Mouse (Mus musculus): ENCODE measurements around the gene Lamtor2. TPM values are rescaled to one million over a fixed set of nuclear protein-coding genes. Genes with fewer than 3 reads are reported as not detected.

Lamtor2 gene
- 2.0 TPM for polyA plus RNA-seq (2014; fragmentation: Illumina TruSeq; extraction: RNeasy Lipid Tissue Mini Kit (QIAGEN cat#74804); ENCODE audit: low read depth, low replicate concordance)

GRCm38 (mm10) chr3:88552676-88553524 lies at the start of gene Lamtor2:
Gene Lamtor2, minus strand, starts transcription at chr3:88553074.

GRCm38 (mm10) chr3:88575540-88575939 lies 22.7 kb upstream of the Lamtor2 start, which contains the start of gene Ssr2:
Gene Ssr2, plus strand, starts transcription at chr3:88575876.

GRCm38 (mm10) chr3:88553525-88553879 lies 628 bp upstream of the Lamtor2 start, which contains the start of gene Ubqln4:
Gene Ubqln4, plus strand, starts transcription at chr3:88553758.

GRCm38 (mm10) chr3:88548180-88548917 lies 4.5 kb downstream of the Lamtor2 start, which contains the start of gene Rab25:
Gene Rab25, minus strand, starts transcription at chr3:88548300.

GRCm38 (mm10) chr3:88532299-88532674 lies 20.6 kb downstream of the Lamtor2 start, which contains the start of gene Mex3a:
Gene Mex3a, plus strand, starts transcription at chr3:88532395.

GRCm38 (mm10) chr3:88509692-88510420 lies 43.0 kb downstream of the Lamtor2 start, which contains the start of gene Lmna:
Gene Lmna, minus strand, starts transcription at chr3:88509956.

Other genes with a start within 250 kb of the Lamtor2 start
- 0.70 TPM for gene Glmp, start 228.1 kb downstream of the Lamtor2 start, polyA plus RNA-seq (2014; fragmentation: Illumina TruSeq; extraction: RNeasy Lipid Tissue Mini Kit (QIAGEN cat#74804); ENCODE audit: low read depth, low replicate concordance)
- 0.62 TPM for gene Tmem79, start 216.9 kb downstream of the Lamtor2 start, polyA plus RNA-seq (2014; fragmentation: Illumina TruSeq; extraction: RNeasy Lipid Tissue Mini Kit (QIAGEN cat#74804); ENCODE audit: low read depth, low replicate concordance)
- 87.4 TPM for gene Smg5, start 216.8 kb downstream of the Lamtor2 start, polyA plus RNA-seq (2014; fragmentation: Illumina TruSeq; extraction: RNeasy Lipid Tissue Mini Kit (QIAGEN cat#74804); ENCODE audit: low read depth, low replicate concordance)
- gene Paqr6, start 188.5 kb downstream of the Lamtor2 start, polyA plus RNA-seq (2014; fragmentation: Illumina TruSeq; extraction: RNeasy Lipid Tissue Mini Kit (QIAGEN cat#74804); ENCODE audit: low read depth, low replicate concordance) = 0.83 TPM
- gene Bglap3, start 180.3 kb downstream of the Lamtor2 start, polyA plus RNA-seq (2014; fragmentation: Illumina TruSeq; extraction: RNeasy Lipid Tissue Mini Kit (QIAGEN cat#74804); ENCODE audit: low read depth, low replicate concordance) = not detected
- gene Bglap2, start 174.4 kb downstream of the Lamtor2 start, polyA plus RNA-seq (2014; fragmentation: Illumina TruSeq; extraction: RNeasy Lipid Tissue Mini Kit (QIAGEN cat#74804); ENCODE audit: low read depth, low replicate concordance) = not detected
- not detected for gene Bglap, start 168.6 kb downstream of the Lamtor2 start, polyA plus RNA-seq (2014; fragmentation: Illumina TruSeq; extraction: RNeasy Lipid Tissue Mini Kit (QIAGEN cat#74804); ENCODE audit: low read depth, low replicate concordance)
- gene Pmf1, start 142.7 kb downstream of the Lamtor2 start, polyA plus RNA-seq (2014; fragmentation: Illumina TruSeq; extraction: RNeasy Lipid Tissue Mini Kit (QIAGEN cat#74804); ENCODE audit: low read depth, low replicate concordance) = 3.5 TPM
- gene Slc25a44, start 127.9 kb downstream of the Lamtor2 start, polyA plus RNA-seq (2014; fragmentation: Illumina TruSeq; extraction: RNeasy Lipid Tissue Mini Kit (QIAGEN cat#74804); ENCODE audit: low read depth, low replicate concordance) = 5.8 TPM
- 17.0 TPM for gene Sema4a, start 91.9 kb downstream of the Lamtor2 start, polyA plus RNA-seq (2014; fragmentation: Illumina TruSeq; extraction: RNeasy Lipid Tissue Mini Kit (QIAGEN cat#74804); ENCODE audit: low read depth, low replicate concordance)
- 0.32 TPM for gene Lmna, start 43.1 kb downstream of the Lamtor2 start, polyA plus RNA-seq (2014; fragmentation: Illumina TruSeq; extraction: RNeasy Lipid Tissue Mini Kit (QIAGEN cat#74804); ENCODE audit: low read depth, low replicate concordance)
- 1.4 TPM for gene Mex3a, start 20.7 kb downstream of the Lamtor2 start, polyA plus RNA-seq (2014; fragmentation: Illumina TruSeq; extraction: RNeasy Lipid Tissue Mini Kit (QIAGEN cat#74804); ENCODE audit: low read depth, low replicate concordance)
- not detected for gene Rab25, start 4.8 kb downstream of the Lamtor2 start, polyA plus RNA-seq (2014; fragmentation: Illumina TruSeq; extraction: RNeasy Lipid Tissue Mini Kit (QIAGEN cat#74804); ENCODE audit: low read depth, low replicate concordance)
- gene Ubqln4, start 684 bp upstream of the Lamtor2 start, polyA plus RNA-seq (2014; fragmentation: Illumina TruSeq; extraction: RNeasy Lipid Tissue Mini Kit (QIAGEN cat#74804); ENCODE audit: low read depth, low replicate concordance) = 11.9 TPM
- 32.1 TPM for gene Ssr2, start 22.8 kb upstream of the Lamtor2 start, polyA plus RNA-seq (2014; fragmentation: Illumina TruSeq; extraction: RNeasy Lipid Tissue Mini Kit (QIAGEN cat#74804); ENCODE audit: low read depth, low replicate concordance)
- gene Arhgef2, start 52.9 kb upstream of the Lamtor2 start, polyA plus RNA-seq (2014; fragmentation: Illumina TruSeq; extraction: RNeasy Lipid Tissue Mini Kit (QIAGEN cat#74804); ENCODE audit: low read depth, low replicate concordance) = 31.6 TPM
- not detected for gene Rxfp4, start 100.1 kb upstream of the Lamtor2 start, polyA plus RNA-seq (2014; fragmentation: Illumina TruSeq; extraction: RNeasy Lipid Tissue Mini Kit (QIAGEN cat#74804); ENCODE audit: low read depth, low replicate concordance)
- gene Khdc4, start 132.7 kb upstream of the Lamtor2 start, polyA plus RNA-seq (2014; fragmentation: Illumina TruSeq; extraction: RNeasy Lipid Tissue Mini Kit (QIAGEN cat#74804); ENCODE audit: low read depth, low replicate concordance) = 35.1 TPM
- 10.2 TPM for gene Rit1, start 163.8 kb upstream of the Lamtor2 start, polyA plus RNA-seq (2014; fragmentation: Illumina TruSeq; extraction: RNeasy Lipid Tissue Mini Kit (QIAGEN cat#74804); ENCODE audit: low read depth, low replicate concordance)
- 106 TPM for gene Syt11, start 222.1 kb upstream of the Lamtor2 start, polyA plus RNA-seq (2014; fragmentation: Illumina TruSeq; extraction: RNeasy Lipid Tissue Mini Kit (QIAGEN cat#74804); ENCODE audit: low read depth, low replicate concordance)

Measured in testis, adult 10 weeks (tissue).